Mouse (Mus musculus) mesoderm, embryonic 11.5 days (tissue): ENCODE results near the gene Bdh1.

ENCODE experiments used
- DNase-seq: peaks from one replicate; pipeline ENCODE4 v3.0.0-alpha.2; 2012; ENCODE audit warnings: low read depth, low spot score

Gene Bdh1

GRCm38 (mm10) chr16:31428675-31429470 is 6.8 kb downstream of the Bdh1 start:
- DNase-seq: peak; percentile 63

GRCm38 (mm10) chr16:31429471-31430155 is 7.5 kb downstream of the Bdh1 start:
- DNase-seq: peak; percentile 95

- no peak for DNase-seq
Observed at GRCm38 (mm10) chr16:31433466-31434110, 11.5 kb downstream of the Bdh1 start.

- no peak for DNase-seq
Observed at GRCm38 (mm10) chr16:31435146-31435545, 13.1 kb downstream of the Bdh1 start.

GRCm38 (mm10) chr16:31436085-31436484 is 14.0 kb downstream of the Bdh1 start:
- no peak for DNase-seq

DNA sequence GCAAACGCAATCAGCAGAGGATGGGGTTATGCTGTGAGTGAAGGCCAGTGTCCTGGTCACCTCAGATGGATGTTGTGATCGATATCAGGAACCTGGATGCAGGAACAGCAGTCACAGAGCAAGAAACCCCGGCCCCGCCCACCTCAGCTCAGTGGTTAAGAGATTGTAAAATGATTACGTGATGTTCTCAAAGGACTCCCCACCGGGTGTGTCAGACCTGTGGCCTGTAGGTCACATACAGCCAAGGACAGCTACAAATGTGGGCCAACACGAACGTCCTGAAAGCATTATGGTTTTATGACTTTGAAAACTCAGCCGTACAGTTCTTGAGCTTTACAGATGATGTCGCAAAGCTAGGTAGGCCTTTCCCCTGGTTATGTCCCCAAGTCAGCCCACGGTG is 15.3 kb downstream of the Bdh1 start:
- DNase-seq: no peak

DNA sequence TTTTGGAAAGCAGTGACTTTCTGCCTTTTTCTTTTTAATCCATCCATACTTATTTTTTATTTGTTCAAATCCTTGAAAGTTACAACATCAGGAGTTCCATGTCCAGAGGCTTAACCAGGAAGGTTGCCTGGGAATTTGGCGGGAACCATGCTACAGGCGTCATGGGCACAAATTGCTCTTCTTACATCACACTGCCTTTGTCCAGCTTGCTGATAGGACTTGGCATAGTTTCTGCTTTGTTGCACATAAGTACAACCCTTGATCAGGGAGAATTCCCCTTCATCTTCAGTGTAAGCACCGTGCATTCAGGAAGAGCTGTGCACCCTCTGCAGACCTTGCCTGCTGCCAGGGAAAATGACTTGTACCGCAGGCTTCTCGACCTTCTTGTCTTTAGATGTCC is 17.4 kb downstream of the Bdh1 start:
- DNase-seq: no peak

GRCm38 (mm10) chr16:31440046-31440445 is 18.0 kb downstream of the Bdh1 start:
- no peak for DNase-seq

DNA sequence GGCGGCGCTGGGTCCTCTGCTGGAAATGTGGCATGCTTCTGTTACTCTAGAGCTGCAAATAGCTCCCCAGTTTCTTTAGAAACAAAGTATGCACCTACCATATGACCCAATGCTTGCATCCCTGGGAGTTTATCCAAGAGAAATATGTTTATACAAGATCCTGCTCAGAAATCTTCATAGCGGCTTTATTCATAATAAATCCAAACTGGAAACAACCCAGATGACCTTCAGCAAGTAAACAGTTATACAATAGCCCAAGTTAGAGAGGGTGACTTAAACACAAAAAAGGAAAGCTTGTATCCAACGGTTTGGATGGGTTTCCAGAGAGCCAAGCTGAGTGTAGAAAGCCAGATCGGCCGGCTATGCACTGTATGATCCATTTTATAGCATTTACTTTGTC is 22.4 kb downstream of the Bdh1 start:
- DNase-seq: no peak

- DNase-seq: no peak
Observed at GRCm38 (mm10) chr16:31446067-31446853, 24.2 kb downstream of the Bdh1 start.

GRCm38 (mm10) chr16:31449973-31450372 is 27.9 kb downstream of the Bdh1 start:
- DNase-seq: no peak

DNA sequence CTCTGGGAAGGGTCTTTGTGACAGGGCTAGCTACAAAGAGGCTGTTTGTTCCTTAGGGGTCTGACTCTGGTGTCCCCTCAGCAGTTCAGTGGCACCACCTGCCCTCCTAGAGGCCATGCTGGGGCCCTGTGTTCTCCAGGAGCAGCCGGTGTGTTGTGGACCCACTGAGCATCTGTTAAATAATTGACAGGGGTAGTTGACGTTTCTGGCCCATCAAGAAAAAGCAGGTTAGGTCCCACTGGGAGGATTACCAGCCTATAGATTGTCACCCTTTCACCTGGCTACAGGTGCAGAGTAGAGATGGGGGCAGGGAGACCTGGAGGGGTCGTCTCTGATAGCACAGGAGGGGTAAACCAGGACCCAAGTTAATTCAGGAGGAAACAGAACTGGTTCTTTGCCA is 29.2 kb downstream of the Bdh1 start:
- DNase-seq: no peak

DNA sequence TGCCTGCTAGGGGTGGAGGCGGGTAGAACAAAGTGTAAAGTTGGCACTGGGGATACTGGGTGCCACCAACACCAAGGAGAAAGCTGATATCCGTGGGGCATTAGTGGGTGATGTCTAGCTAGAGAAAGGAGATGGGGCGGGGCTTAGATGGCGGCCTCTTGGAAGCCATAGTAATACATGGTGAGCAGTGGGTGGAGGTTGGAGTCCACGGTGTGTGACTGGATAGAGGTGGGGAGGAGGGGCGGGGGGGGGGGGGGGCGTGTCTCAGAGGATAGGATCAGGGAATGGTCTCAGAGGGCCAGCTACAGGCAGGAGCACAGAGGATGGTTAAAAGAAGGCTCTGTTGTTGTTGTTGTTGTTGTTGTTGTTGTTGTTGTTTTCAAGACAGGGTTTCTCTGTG is 30.4 kb downstream of the Bdh1 start:
- DNase-seq: no peak

GRCm38 (mm10) chr16:31454013-31454412 is 31.9 kb downstream of the Bdh1 start:
- DNase-seq: no peak

DNA sequence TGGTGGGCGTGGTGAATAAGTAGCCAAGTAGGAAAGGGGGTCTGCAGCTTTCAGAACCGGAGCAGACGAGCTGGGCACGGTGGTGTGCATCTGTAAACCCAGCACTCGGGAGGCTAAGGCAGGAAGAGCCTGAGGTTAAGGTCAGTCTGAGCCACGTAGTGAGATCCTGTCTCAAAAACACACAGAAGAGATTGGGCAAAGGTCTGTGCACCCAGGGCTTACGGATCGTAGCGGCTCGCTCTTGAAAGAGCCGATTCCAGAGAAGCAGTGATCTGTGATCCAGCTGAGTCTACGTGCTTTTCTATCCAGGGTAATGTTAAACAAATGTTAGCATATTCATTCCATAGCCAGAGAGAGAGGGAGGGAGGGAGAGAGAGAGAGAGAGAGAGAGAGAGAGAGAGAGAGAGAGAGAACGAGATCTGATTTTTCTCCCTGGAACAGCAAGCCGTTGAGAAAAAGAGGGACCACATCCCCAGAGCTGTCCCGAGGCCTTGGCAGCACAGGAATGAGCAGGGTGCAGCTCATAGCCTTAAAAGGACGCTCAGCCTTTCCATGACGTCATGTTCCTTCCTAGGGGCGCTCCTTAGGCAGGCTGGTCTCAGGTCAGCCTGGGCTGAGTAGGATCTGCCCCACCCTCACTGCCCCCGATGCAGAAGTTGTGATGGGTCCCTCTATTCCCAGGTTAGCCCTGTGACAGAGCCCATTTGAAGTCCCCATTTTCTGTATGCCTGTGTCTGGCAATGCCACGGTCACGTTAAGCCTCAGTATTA is 33.4 kb downstream of the Bdh1 start:
- DNase-seq: no peak

DNA sequence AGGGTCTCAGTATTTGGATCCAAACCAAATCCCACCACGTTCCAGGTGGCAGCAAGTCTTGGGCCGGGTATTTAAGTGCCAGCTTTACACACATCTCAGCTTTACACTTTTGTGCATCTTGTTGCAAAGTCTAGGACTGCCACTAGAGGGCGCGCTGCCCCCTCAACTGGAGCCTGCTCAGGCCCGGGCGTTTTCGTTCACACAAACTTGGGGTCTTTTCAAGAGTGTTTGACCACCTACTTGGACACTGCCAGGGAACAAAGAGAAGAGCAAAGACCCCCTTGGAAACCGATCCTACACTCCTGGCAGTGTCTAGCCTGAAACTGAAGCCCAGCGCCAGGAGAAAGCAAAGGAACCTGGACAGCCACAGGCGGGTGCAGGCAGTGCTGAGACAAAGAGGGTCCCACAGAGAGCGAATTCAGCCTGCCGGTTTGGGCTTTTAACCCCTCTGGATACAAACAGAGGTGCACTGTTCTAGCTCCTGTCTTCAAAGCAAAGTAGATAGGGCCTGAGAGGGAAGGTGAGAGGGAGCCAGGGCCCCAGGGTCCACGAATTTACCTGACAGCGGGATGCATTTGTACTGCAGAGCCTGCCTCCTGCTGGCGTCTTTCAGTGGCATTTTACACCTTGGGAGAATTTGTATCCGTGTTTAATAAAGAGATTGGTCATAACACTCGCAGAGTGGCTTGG is 36.3 kb downstream of the Bdh1 start:
- peak; percentile 91 for DNase-seq

DNA sequence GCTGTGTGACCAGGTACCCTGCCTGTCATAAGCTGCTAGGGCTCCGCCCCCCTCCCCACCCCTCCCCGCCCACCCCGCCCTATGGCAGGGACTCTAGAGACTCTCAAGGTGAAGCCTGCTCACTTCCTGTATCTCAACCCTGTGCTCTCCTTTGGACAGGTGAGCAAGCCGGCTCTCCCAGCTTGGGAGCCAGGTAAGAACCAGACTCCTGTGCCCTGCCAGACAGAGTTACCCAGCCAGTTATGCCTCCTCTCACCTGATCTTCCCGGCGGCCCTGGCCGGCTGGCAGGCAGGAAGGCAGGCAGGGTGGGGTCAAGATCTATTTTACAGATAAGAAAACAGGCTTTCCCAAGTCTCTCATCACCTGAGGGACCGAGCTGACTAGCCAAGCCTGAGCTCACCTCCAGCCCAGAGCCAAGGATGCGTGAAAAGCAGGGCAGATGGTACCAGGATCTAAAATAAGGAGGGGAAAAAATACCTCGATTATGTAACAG is 37.9 kb downstream of the Bdh1 start:
- no peak for DNase-seq

DNA sequence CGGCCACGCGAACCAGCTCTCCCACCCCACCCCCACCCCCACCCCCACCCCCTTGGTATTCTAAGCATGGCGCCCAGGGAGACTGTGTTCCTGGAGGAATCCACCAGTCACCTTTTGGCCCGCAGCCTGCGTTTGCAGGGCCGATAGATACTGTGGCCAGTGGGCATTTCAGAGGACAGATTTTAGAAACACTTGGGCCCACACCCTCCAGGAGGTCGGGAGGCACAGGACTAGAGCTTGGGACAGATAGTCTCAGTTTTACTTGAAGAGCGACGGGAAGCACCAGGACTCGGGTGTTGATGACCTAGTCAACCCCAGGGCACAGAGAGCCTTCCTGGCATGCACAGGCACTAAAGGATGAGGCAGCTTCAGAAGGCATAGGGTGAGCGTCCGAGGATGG is 38.4 kb downstream of the Bdh1 start:
- no peak for DNase-seq

- no peak for DNase-seq
Observed at GRCm38 (mm10) chr16:31461046-31461445, 39.0 kb downstream of the Bdh1 start.

GRCm38 (mm10) chr16:31462113-31462687 is 40.1 kb downstream of the Bdh1 start:
- no peak for DNase-seq
